Mouse (Mus musculus) forebrain, embryonic 12.5 days (tissue): ENCODE measurements at regions not wholly inside any gene's neighbourhood (a gene's known extent, or its start where the extent isn't known, plus 50 kb on each side); places are given as distances from the start of the nearest gene placed in this dataset.

Experiments used
- ATAC-seq: fragments of 200-750 bp; cut with Nextera tagmentation; 2 replicates; pipeline ENCODE4 v1.8.0; 2017; ENCODE audit warnings: moderate TSS enrichment; ENCODE audit not compliant: low FRiP score
- H3K27ac ChIP-seq: fragments of 300-500 bp; sonication (generic); 2 replicates; pipeline ENCODE4 v1.5.1; 2016; ENCODE audit warnings: mild to moderate bottlenecking
- H3K27me3 ChIP-seq: fragments of 300-500 bp; sonication (generic); 2 replicates; pipeline ENCODE4 v1.6.1; 2016; ENCODE audit warnings: mild to moderate bottlenecking
- H3K36me3 ChIP-seq: fragments of 300-500 bp; sonication (generic); replicated peaks from 2 replicates; pipeline ENCODE4 v1.6.1; 2016; ENCODE audit warnings: mild to moderate bottlenecking
- H3K4me1 ChIP-seq: fragments of 300-500 bp; sonication (generic); 2 replicates; pipeline ENCODE4 v1.6.1; 2016
- H3K4me2 ChIP-seq: fragments of 300-500 bp; sonication (generic); 2 replicates; pipeline ENCODE4 v1.6.1; 2016; ENCODE audit warnings: mild to moderate bottlenecking, moderate library complexity
- H3K4me3 ChIP-seq: fragments of 300-500 bp; sonication (generic); replicated peaks from 2 replicates; pipeline ENCODE4 v1.5.1; 2016; ENCODE audit warnings: mild to moderate bottlenecking
- H3K9ac ChIP-seq: fragments of 300-500 bp; sonication (generic); 2 replicates; pipeline ENCODE4 v1.6.1; 2016; ENCODE audit warnings: mild to moderate bottlenecking
- H3K9me3 ChIP-seq: fragments of 300-500 bp; sonication (generic); 2 replicates; pipeline ENCODE4 v1.6.1; 2016
- WGBS: fragments of 180-500 bp; shearing (Covaris S2); methylation state at CpG from one replicate; pipeline ENCODE4 v1.1.7; 2016; 5-methylcytosine and 5-hydroxymethylcytosine counted together

DNA sequence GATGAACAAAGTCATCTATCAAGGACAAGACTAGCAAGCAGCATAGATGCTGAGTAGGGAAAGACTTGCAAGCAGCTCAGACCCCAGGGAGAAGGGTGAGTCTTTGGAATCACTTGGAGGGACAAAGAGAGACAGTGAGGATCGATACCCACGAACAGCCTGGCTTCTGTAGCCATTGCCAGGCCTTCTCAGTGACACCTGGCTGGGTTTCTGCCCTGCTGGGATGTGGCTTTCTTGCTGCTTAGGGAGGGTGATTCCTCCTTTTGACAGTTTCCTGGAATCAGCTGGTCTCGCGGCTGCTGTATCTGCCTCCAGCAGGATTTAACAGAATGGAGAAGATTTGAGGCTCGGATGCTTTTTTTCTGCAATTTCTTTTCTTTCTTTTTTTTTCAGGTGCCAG is 156.3 kb upstream of the Hs3st4 start:
- H3K9me3 ChIP-seq: no peaks in the 10 kb centered on the region
- no peak overlapping the region for H3K9ac ChIP-seq
- no peaks in the 10 kb centered on the region for H3K27me3 ChIP-seq
- 86% methylated on average over 5 of the region's 5 CpGs for WGBS
- no peaks in the 10 kb centered on the region for H3K36me3 ChIP-seq
- no peaks in the 10 kb centered on the region for H3K4me1 ChIP-seq
- ATAC-seq: no peak
- H3K4me2 ChIP-seq: no peak overlapping the region
- no peak overlapping the region for H3K4me3 ChIP-seq
- H3K27ac ChIP-seq: no peak overlapping the region

DNA sequence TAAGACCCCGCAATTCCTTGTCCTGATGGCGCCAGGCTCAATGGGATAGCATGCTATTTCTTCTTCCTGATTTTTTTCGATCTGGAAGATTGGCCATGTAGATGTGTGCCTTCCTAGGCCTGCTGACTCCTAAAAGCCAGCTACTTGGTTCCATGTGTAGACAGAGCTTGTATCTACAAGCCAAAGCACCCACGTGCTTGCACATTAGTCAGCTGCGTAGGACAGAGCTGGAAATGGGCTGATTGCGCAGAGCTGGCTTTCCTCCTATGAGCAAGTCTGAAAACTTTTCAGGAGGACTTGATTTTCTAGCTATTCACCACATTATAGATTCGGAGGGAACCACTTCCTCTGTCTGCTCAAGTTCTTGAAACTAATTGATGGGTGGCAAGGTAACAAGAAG is 140.1 kb upstream of the Hs3st4 start:
- H3K4me1 ChIP-seq: no peaks in the 10 kb centered on the region
- H3K27ac ChIP-seq: no peak overlapping the region
- no peak overlapping the region for H3K9ac ChIP-seq
- H3K36me3 ChIP-seq: no peaks in the 10 kb centered on the region
- no peak for ATAC-seq
- no peaks in the 10 kb centered on the region for H3K9me3 ChIP-seq
- WGBS: 90% methylated on average over 7 of the region's 7 CpGs
- H3K27me3 ChIP-seq: no peaks in the 10 kb centered on the region
- no peak overlapping the region for H3K4me2 ChIP-seq
- H3K4me3 ChIP-seq: no peak overlapping the region

DNA sequence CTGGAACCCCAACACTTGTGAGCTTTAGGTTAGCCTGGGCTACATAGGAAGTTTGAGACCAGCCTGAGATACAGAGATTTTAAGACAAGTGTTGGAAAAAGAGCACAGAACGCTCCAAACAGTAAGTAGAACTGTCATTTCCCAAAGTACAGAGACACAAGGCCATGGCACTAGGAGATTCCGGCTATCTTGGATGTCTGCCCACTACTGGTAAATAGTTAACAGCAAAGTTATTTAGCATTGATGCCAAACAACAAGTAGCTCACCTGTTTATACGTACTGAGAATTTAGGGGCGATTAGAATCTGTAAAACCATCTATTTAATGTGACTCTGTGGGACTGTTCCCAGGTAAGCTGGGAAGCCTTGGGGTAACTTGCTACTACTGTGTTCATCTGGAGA is 135.6 kb upstream of the Hs3st4 start:
- peaks cover 3% of the 10 kb centered on the region; the same call in 1 of the 2 replicates for H3K4me1 ChIP-seq
- no peak overlapping the region for H3K4me2 ChIP-seq
- H3K9ac ChIP-seq: no peak overlapping the region
- ATAC-seq: no peak
- no peak overlapping the region for H3K4me3 ChIP-seq
- H3K27ac ChIP-seq: no peak overlapping the region
- H3K9me3 ChIP-seq: no peaks in the 10 kb centered on the region
- 91% methylated on average over 4 of the region's 4 CpGs for WGBS
- H3K27me3 ChIP-seq: no peaks in the 10 kb centered on the region
- H3K36me3 ChIP-seq: no peaks in the 10 kb centered on the region

DNA sequence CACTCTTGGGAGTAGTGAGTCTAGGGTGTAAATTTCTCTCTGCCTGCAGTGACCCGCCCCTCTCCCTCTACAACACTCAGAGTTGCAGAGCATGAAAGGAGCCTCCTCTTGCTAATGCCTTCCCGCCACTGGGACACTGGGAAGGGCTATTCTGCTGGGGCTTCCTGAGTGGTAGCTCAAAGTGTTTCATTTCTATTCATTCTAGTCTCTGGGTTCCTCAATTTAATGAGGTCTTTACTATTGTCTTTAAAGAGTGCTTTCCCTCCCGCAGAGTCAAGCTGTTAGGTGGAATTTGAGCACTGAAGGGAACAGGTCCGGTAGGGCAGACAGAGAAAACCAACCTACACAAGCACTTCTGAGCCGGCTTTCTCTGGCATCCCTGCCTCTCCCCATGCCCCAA is 134.0 kb upstream of the Hs3st4 start:
- H3K4me2 ChIP-seq: no peak overlapping the region
- WGBS: 9% methylated on average over 5 of the region's 5 CpGs
- H3K36me3 ChIP-seq: no peaks in the 10 kb centered on the region
- no peaks in the 10 kb centered on the region for H3K27me3 ChIP-seq
- H3K9ac ChIP-seq: no peak overlapping the region
- no peaks in the 10 kb centered on the region for H3K9me3 ChIP-seq
- H3K4me1 ChIP-seq: peaks cover 3% of the 10 kb centered on the region; the same call in 1 of the 2 replicates
- no peak overlapping the region for H3K4me3 ChIP-seq
- ATAC-seq: no peak
- H3K27ac ChIP-seq: no peak overlapping the region

DNA sequence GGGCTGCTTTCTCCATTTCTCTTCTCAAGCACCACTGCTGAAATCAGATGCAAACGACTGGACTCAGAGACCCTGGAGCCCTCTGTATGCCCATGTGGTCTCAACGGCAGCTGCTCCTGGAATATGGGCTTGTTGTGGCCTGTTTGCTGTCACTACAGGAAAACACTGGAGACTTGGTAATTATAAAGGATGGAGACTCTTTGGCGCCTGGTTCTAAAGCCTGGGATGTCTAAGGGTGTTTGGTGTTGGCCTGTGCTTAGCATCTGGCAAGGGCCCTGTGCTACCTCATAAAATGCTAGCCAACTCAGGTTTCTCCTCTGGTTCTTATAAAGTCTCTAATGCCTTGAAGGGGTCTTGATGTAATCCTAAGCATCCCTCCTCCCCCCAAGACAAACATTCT is 133.4 kb upstream of the Hs3st4 start:
- Histone ChIP-seq H3K4me2 (no peak overlapping the region), H3K27me3 (no peaks in the 10 kb centered on the region), H3K4me1 (peaks cover 3% of the 10 kb centered on the region; the same call in 1 of the 2 replicates), H3K27ac (no peak overlapping the region), H3K36me3 (no peaks in the 10 kb centered on the region), H3K9ac (no peak overlapping the region), H3K4me3 (no peak overlapping the region), H3K9me3 (no peaks in the 10 kb centered on the region)
- no peak for ATAC-seq
- 56% methylated on average over 3 of the region's 3 CpGs for WGBS

DNA sequence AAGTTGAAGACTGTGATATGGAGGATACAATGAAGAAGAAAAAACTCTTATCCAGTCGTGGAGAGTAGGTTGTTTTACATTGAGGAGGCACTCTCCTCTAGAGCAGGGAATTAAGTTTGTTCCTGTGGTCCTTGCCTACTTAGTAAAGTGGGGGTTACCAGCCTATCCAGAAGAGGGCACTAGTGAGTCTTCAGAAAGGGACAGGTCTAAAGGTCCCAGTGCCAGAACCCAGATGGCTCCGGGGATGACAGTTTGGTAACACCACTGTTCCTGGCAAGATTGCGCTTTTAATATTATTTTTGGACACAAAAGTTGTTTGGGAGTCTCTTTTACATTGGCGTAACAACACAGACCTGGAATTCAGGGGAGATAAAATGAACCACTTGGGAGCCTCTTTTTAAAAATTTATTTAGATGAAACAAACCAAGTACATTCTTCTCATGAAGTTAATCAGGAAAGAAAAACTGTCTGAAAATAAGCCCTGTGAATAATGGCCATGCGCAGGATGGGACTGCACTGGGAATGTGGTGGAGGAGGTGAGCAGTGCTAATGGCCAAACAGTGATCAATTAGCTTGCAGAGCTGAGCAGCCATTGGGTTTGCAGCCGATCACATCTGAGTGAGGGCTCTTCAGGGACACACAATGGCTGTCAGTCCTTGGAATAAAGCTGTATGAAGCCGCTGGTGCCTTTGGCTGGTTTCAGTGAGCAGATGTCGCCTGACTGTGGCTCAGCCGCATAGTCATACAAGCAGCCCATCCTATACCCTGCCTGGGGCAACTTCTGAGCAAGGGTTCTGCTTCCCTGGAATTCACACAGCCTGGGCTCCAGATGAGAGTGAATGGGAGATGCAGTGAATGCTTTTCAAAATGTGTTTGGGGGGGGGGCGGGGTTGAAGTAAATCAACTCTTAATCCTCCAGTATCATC is 132.1 kb upstream of the Hs3st4 start:
- H3K9me3 ChIP-seq: no peaks in the 10 kb centered on the region
- no peaks in the 10 kb centered on the region for H3K27me3 ChIP-seq
- H3K9ac ChIP-seq: no peak overlapping the region
- no peak overlapping the region for H3K4me3 ChIP-seq
- no peak overlapping the region for H3K4me2 ChIP-seq
- no peak for ATAC-seq
- H3K4me1 ChIP-seq: peaks cover 3% of the 10 kb centered on the region; the same call in 1 of the 2 replicates
- 67% methylated on average over 10 of the region's 10 CpGs for WGBS
- H3K27ac ChIP-seq: no peak overlapping the region
- H3K36me3 ChIP-seq: no peaks in the 10 kb centered on the region

DNA sequence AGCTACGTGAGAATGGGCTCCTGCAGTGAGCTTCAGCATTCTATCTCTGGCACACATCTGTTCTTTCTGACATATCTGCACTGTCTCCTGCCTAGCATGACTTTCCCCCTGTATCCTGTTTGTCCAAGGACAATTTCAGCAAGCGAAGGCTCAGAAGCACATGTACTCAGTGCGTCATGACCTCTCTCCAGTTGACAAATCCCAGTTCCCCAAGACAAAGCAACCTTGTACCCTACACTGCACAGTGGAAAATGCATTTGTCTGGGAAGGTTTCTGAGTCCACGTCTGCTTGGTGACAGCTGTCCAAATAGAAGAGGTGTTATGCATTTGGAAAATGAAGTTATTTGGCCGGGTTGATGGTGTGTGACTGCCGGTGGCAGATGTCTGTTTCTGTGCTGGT is 125.1 kb upstream of the Hs3st4 start:
- Histone ChIP-seq H3K27ac (no peak overlapping the region), H3K4me1 (no peaks in the 10 kb centered on the region), H3K4me3 (no peak overlapping the region), H3K27me3 (no peaks in the 10 kb centered on the region), H3K4me2 (no peak overlapping the region), H3K9me3 (no peaks in the 10 kb centered on the region), H3K9ac (no peak overlapping the region), H3K36me3 (no peaks in the 10 kb centered on the region)
- ATAC-seq: no peak
- WGBS: 85% methylated on average over 6 of the region's 6 CpGs

DNA sequence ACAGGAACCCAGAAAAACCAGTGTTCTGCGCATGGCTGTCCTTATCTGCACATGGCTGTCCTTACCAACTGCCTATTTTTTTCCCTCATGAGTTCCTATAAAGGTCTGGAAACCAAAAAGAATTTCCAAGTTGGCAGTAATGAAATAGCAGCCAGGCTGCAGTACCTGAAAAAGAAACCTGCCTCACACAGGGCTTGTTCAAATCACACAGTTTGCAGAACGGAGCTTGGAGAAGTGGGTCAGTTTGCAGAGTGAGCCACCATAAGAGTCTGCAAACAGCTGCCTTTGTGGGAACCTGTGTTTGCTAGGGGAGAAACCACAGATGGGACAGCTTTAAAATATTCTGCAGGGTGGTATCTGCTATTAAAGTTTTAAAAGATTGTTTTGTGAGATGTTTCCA is 121.0 kb upstream of the Hs3st4 start:
- no peaks in the 10 kb centered on the region for H3K27me3 ChIP-seq
- H3K9ac ChIP-seq: no peak overlapping the region
- no peak overlapping the region for H3K27ac ChIP-seq
- no peaks in the 10 kb centered on the region for H3K36me3 ChIP-seq
- ATAC-seq: no peak
- 89% methylated on average over 2 of the region's 2 CpGs for WGBS
- no peaks in the 10 kb centered on the region for H3K9me3 ChIP-seq
- H3K4me2 ChIP-seq: no peak overlapping the region
- no peak overlapping the region for H3K4me3 ChIP-seq
- no peaks in the 10 kb centered on the region for H3K4me1 ChIP-seq

DNA sequence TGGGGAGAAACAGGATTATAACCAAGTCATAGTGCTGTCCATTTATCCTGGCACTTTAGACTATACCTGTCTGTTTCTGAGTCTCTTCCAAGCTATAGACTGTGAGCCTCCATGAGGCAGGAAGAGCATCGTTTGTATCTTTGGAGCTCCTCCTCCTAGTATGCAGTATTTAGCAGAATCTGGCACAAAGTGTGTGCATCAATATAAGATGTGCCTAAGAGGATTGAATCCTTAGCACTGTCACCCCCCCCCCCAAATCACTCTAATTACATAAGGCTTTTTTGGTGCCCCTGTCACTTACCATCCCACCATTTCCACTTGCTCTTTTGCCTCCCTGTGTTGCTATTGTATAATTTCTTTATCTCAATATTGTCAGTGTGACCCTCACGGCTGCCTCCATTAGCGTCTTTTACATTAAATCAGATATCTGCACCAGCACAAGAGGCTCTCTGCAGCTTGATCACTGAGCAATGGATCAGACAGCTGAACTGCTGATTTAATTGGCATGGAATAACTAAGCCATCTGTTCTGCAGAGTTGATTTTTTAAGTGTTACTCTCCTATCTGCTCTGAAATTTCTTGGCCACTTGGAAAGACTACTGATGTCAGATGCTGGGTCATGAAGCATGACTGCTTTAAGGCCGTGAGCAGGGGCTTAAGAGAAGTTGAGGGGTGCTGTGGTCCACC is 85.8 kb upstream of the Hs3st4 start:
- H3K36me3 ChIP-seq: no peaks in the 10 kb centered on the region
- no peak overlapping the region for H3K4me3 ChIP-seq
- no peak overlapping the region for H3K9ac ChIP-seq
- no peaks in the 10 kb centered on the region for H3K27me3 ChIP-seq
- H3K4me2 ChIP-seq: no peak overlapping the region
- no peaks in the 10 kb centered on the region for H3K9me3 ChIP-seq
- 75% methylated on average over 4 of the region's 4 CpGs for WGBS
- no peak overlapping the region for H3K27ac ChIP-seq
- no peak for ATAC-seq
- H3K4me1 ChIP-seq: no peaks in the 10 kb centered on the region

DNA sequence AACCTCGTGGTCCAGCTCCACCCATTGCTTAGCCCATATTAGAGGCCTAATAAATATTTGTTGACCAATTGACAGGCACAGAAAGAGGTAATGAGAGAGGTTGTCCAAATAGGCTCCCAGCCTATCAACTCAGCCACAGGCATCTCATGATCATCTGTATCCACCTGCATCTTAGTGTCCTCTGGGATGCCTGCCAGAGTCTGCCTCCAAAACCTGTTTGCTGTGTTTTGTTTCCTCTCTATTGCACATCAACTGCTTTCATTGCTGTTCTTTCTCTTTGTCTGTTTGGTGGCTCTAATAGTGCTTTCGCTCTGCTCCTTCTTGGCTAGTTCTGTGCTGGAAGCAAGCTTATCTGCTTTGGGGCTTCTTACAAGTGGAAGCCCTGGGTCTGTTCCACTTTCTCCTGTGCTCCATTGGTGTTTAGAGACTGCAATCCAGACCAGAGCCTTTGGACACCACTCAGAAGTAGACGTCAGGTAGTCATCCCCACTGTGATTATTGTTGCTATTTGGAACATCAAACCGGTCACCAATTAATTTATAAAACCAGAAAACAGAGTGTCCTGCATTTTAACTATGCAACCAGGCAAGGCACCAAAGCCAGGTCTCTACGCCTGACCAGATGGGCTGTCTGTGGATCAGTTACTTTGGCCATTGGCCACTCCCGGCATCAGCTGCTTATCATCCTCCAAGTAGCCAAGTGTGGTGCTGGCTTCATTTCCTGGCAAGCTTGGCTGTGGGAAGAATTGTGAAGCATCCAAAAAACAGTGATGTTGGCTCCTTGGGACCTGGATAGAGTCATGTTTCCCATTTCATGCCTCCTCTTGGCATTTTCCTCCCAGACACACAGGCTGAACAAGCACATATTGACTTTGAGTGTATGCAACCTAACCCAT is 74.5 kb upstream of the Hs3st4 start:
- H3K4me1 ChIP-seq: no peaks in the 10 kb centered on the region
- H3K4me2 ChIP-seq: no peak overlapping the region
- no peak overlapping the region for H3K4me3 ChIP-seq
- WGBS: 86% methylated on average over 6 of the region's 6 CpGs
- H3K27me3 ChIP-seq: no peaks in the 10 kb centered on the region
- H3K36me3 ChIP-seq: no peaks in the 10 kb centered on the region
- H3K9ac ChIP-seq: no peak overlapping the region
- H3K9me3 ChIP-seq: no peaks in the 10 kb centered on the region
- H3K27ac ChIP-seq: no peak overlapping the region
- no peak for ATAC-seq

DNA sequence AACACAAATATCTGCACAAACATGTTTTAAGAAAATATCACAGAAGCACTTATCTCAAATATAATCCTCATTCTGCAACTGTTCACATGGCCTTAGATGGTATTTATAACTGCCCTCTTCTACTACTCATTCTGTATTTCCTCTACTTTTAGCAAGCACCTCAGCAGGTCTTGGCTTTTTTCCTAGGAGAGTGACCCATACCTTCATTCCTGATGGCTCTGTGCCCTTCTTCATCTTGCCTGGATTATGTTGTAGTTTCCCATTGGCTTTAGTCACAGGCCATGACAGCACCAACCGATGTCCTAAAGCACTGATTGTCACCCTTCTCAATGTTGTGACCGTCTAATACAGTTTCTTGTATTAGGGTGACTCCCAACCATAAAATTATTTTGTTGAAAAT is 61.2 kb upstream of the Hs3st4 start:
- Histone ChIP-seq H3K27ac (no peak overlapping the region), H3K27me3 (no peaks in the 10 kb centered on the region), H3K4me1 (no peaks in the 10 kb centered on the region), H3K9me3 (no peaks in the 10 kb centered on the region), H3K9ac (no peak overlapping the region), H3K36me3 (no peaks in the 10 kb centered on the region), H3K4me3 (no peak overlapping the region), H3K4me2 (no peak overlapping the region)
- WGBS: 87% methylated on average over 2 of the region's 2 CpGs
- no peak for ATAC-seq

DNA sequence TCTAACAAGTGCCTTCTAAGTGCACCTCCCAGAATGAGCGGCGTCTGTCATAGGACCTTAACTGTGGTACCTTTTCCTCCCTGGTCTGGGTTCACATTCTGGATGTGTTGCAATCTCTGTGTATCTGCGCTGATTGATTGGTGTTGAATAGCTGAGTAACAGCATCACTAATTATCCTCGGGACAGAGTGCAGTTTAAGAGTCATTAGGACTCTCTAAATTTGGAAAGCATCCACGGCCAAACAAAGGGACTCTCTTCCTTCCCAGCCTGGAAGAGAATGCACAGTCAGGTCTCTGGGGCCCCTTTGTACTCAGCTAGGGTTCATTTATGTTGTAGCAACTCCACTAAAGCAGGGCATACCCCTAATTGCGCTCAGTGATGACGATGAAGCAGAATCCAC is 50.2 kb upstream of the Hs3st4 start:
- H3K27ac ChIP-seq: no peak overlapping the region
- H3K9me3 ChIP-seq: no peaks in the 10 kb centered on the region
- peaks cover 7% of the 10 kb centered on the region; the same call in 1 of the 2 replicates for H3K4me1 ChIP-seq
- ATAC-seq: peak; percentile 51; the same call in 1 of the 2 replicates
- H3K4me3 ChIP-seq: no peak overlapping the region
- no peaks in the 10 kb centered on the region for H3K36me3 ChIP-seq
- H3K9ac ChIP-seq: no peak overlapping the region
- 28% methylated on average over 7 of the region's 7 CpGs for WGBS
- H3K27me3 ChIP-seq: no peaks in the 10 kb centered on the region
- H3K4me2 ChIP-seq: no peak overlapping the region
